Mouse (Mus musculus): ENCODE measurements at regions not wholly inside any gene's neighbourhood (a gene's known extent, or its start where the extent isn't known, plus 50 kb on each side); places are given as distances from the start of the nearest gene placed in this dataset.
A peak's percentile ranks its signal among the peaks of the same experiment; 100 is the strongest.

DNA sequence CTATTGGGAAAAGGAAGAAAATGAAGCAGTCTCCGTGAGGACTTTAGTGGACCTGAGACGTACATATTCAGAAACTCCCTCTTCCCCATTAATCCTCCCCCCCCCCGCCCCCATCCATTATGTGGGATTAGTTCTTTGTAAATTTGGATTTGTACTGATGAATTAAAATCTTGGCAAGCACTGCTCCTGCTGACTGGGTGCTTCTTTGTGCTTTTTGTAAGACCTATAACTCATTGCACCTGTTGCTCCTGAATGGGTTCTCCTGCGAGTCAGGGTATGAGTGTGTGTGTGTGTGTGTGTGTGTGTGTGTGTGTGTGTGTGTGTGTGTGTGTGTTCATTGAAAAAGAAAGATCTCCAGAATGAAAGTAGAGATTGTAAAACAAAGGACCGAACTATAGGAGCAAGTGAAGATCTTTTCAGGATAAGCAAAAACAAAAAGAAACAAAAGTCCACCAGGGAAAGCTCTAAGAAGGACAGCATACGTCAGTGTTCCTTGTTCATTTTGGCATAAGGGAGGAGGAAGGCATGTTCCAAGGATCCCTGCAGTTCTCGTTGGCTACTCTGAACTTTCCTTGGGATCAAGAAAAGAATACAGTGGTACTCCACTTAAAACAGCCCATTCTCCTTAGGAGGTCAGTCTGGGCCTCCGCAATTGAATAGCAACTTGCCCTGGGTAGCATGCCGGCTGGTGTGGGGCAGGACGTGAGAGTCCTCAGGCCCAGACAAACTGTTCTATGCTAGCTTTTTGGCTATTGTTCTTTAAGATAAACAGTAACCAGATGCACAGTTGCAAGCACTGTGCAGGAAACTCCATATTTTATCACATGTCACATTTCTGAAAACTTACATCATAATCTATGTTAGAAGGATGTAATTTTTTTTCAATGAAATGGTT is 131.9 kb upstream of the Zfp462 start:
- intact Hi-C loops (cut with DNase I): no loop called here
- no peak for DNase-seq

DNA sequence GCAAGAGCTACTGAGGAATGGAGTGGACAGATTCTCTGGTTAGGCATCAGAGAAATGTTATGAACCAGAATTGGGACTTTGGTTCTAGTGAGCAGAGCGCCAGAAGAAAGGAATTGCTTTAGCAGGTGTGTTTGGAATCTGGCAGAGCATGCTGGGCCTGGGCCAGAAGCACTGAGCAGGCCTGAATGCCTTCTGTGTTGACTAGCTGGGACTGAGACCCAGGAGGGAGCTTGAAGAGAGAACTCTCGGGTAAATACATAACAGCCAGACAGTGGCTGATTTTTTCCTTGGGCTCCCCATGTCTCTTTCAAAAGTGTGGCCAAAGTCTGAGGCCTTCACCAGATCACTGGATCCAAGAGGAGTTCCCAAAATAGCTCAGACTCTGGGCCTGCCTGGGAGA is 107.5 kb upstream of the Zfp462 start:
- intact Hi-C loops (cut with DNase I): loop anchor here (5.0 kb wide), 1 partner anchor 110 kb away; the partner anchor contains the start of gene Zfp462

GRCm38 (mm10) chr4:54838111-54838510 is 106.7 kb upstream of the Zfp462 start:
- no peak for DNase-seq
- intact Hi-C loops (cut with DNase I): loop anchor here (5.0 kb wide), 1 partner anchor 109 kb away; the partner anchor contains the start of gene Zfp462

More for the DNA sequence above, 107.5 kb upstream of the Zfp462 start:
- peak; percentile 58 for DNase-seq

- DNase-seq: no peak
- intact Hi-C loops (cut with DNase I): loop anchor here (5.0 kb wide), 1 partner anchor 109 kb away; the partner anchor contains the start of gene Zfp462
These were observed 106.1 kb upstream of the Zfp462 start for GRCm38 (mm10) chr4:54838794-54839193.

- DNase-seq: no peak
- intact Hi-C loops (cut with DNase I): no loop called here
These were observed 91.6 kb upstream of the Zfp462 start for GRCm38 (mm10) chr4:54852991-54853925.

- DNase-seq: no peak
- intact Hi-C loops (cut with DNase I): no loop called here
These were observed 86.2 kb upstream of the Zfp462 start for GRCm38 (mm10) chr4:54858604-54859003.

GRCm38 (mm10) chr4:54866062-54866461 is 78.8 kb upstream of the Zfp462 start:
- intact Hi-C loops (cut with DNase I): no loop called here
- no peak for DNase-seq

DNA sequence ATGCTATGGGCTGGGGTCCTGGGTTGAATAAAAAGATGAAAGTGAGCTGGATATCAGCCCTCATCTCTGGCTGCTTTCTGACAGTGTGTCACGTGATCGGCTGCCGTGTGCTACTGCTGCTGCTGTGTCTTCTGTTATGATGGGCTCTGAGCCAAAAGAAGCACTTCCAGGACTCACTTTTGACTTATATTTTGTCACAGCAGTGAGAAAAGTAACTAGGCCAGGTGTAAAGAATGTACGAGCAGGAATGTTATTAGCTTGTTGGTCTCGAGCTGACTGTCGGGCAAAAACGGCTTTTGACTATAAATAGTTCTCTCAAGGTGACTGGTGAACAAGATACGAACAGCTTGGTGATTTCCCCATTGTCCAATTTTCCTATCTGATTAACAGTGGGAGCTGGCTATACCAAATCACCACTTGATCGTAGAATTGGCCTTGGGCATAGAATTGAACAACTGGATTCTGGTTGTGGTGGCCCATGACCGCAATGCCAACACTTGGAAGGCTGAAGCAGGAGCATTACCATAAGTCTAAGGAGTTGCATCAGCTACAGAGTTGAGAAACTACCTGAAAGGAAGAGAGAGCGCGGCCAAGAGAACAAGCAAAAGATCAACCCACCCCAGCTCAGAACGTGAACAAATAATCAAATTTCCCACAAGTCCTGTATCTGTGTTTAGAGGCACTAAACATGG is 70.6 kb upstream of the Zfp462 start:
- intact Hi-C loops (cut with DNase I): no loop called here
- DNase-seq: no peak

- intact Hi-C loops (cut with DNase I): no loop called here
These were observed 69.3 kb upstream of the Zfp462 start for GRCm38 (mm10) chr4:54875506-54875905.

DNA sequence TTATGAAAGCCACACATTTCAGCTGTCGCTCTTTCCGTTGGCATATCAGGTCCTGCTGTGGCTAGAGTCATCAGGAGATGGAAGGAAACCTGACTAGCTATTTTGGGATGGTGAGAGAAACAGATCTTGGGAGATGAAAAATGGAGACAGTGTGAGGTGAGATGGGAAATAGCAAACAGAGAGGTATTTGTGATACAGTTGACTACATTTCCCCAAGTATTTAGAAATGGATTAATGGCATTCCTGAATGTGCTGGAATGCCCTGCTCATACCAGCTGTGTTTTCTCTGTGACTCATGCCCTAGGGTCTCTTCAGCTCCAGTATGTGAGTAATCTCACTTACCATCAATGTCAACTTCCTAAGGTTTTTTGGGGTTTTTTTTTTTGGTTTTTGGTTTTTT is 67.5 kb upstream of the Zfp462 start:
- intact Hi-C loops (cut with DNase I): no loop called here
- DNase-seq: no peak

More at GRCm38 (mm10) chr4:54875506-54875905, 69.3 kb upstream of the Zfp462 start:
- DNase-seq: no peak

GRCm38 (mm10) chr4:54878531-54878930 is 66.3 kb upstream of the Zfp462 start:
- DNase-seq: no peak
- intact Hi-C loops (cut with DNase I): no loop called here

DNA sequence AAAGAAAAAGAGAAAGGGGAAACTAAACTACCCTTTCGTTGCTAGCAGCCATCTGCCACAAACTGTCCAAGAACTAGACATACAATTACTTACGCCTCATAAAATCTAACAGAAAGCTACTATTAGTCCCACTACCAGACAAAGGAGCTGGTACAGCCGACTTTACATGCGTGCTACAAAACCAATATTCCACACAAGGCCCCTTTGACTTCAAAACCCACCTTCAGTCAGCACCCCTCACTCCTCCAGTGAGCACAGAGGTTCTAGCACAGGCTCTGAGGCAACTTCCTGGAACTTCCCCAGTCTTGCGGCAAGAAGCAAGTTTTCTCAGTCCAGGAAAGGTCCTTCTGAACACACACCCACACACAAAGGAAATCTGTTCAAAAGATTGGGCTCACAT is 51.6 kb upstream of the Zfp462 start:
- intact Hi-C loops (cut with DNase I): no loop called here
- DNase-seq: no peak

Data from gastrocnemius, postnatal 36 days (tissue).